Mouse (Mus musculus) liver, embryonic 14.5 days (tissue): ENCODE measurements around the gene Xylb.

ENCODE experiments used
- CTCF ChIP-seq: IDR thresholded peaks from 2 replicates; pipeline ENCODE4 v1.5.1; 2016; ENCODE audit warnings: antibody characterized with exemption, low read depth, control low read depth
- EP300 ChIP-seq: IDR thresholded peaks from 2 replicates; pipeline ENCODE4 v1.6.1; 2016; ENCODE audit warnings: antibody characterized with exemption, low read depth

- TF ChIP-seq CTCF (no peak), EP300 (no peak)
These were observed 68.2 kb downstream of the Xylb start for GRCm38 (mm10) chr9:119425217-119425975.
